Mouse (Mus musculus): ENCODE data around the gene Olfr95.

- TF ChIP-seq MYOG (IDR thresholded peaks at IDR 0.05; ENCODE audit: control insufficient read depth, extremely low read depth, insufficient read length) (no peak), CTCF (IDR thresholded peaks at IDR 0.05; ENCODE audit: control insufficient read depth, insufficient read depth, insufficient read length) (no peak), CEBPB (IDR thresholded peaks at IDR 0.05; ENCODE audit: low read depth) (no peak), USF1 (IDR thresholded peaks at IDR 0.05; ENCODE audit: low read depth) (no peak), MAX (IDR thresholded peaks at IDR 0.05) (no peak)
These were observed 51.5 kb downstream of the Olfr95 start, which contains the start of gene Olfr93 for GRCm38 (mm10) chr17:37161394-37161793.
